Mouse (Mus musculus) thymus, adult 2 months (tissue): ENCODE data around the gene Sar1b.

Source experiments
- CTCF ChIP-seq: fragments of 200-500 bp; IDR thresholded peaks from 2 replicates; pipeline ENCODE4 v1.5.1; 2012; ENCODE audit warnings: mild to moderate bottlenecking, control low read depth, low read length, moderate library complexity, borderline replicate concordance; ENCODE audit not compliant: control insufficient read depth, poor library complexity, insufficient read depth; ENCODE audit errors: extremely low read depth
- POLR2A ChIP-seq: fragments of 200-500 bp; IDR thresholded peaks from 2 replicates; pipeline ENCODE4 v1.6.1; 2012; ENCODE audit warnings: mild to moderate bottlenecking, low read length, control low read depth, moderate library complexity; ENCODE audit not compliant: control insufficient read depth, poor library complexity, insufficient read depth; ENCODE audit errors: extremely low read depth

GRCm38 (mm10) chr11:51822736-51823135 is 59.2 kb downstream of the Sar1b start:
- TF ChIP-seq CTCF (no peak), POLR2A (no peak)
